Mouse (Mus musculus): ENCODE data around the gene Mdh1. TPM values are rescaled to one million over a fixed set of nuclear protein-coding genes. Genes with fewer than 3 reads are reported as not detected.

Mdh1 gene
- polyA plus RNA-seq, 1 experiment from 2014 or later, result 1,858 TPM

DNA sequence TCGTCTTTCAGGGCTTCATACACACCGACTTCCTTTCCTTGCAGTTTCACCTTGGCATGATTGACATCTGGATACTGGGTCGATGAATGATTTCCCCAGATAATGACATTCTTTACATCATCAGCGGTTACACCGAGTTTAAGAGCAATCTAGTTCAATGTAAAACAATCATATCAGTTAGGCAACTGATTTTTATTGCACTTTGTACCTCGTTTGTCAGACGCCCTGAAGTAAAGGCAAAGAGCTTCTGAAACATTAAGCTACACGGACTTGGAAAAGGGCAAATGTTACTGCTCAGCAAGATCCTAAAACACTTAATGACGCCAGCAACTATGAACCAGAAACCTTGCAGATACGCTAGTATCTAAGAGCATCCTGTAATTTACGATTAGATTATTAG is 12.4 kb downstream of the Mdh1 start:
- no peak for ATAC-seq (ENCODE audit: insufficient number of reproducible peaks, insufficient read depth, low FRiP score, low read depth)
- Histone ChIP-seq H3K4me3 (ENCODE audit: control insufficient read depth in 1 of 2, insufficient read depth in 1 of 2, low read depth in 1 of 2, low read length in 2 of 2) (no peak overlapping the region), H3K4me1 (ENCODE audit: control insufficient read depth in 2 of 2, insufficient read depth in 2 of 2, low read length in 2 of 2) (peaks cover 8 to 17% of the 10 kb centered on the region in 2 experiments), H3K27me3 (ENCODE audit: control insufficient read depth, insufficient read depth, low read length) (no peaks in the 10 kb centered on the region), H3K9ac (ENCODE audit: low read length) (no peak overlapping the region), H3K36me3 (ENCODE audit: control insufficient read depth, insufficient read depth, low read length) (peaks cover 85% of the 10 kb centered on the region), H3K27ac (replicated peaks in 1 of 2; ENCODE audit: control insufficient read depth in 1 of 2, insufficient read depth in 1 of 2, low read depth in 2 of 2, low read length in 2 of 2) (no peak overlapping the region), H3K4me2 (ENCODE audit: low read length) (no peak overlapping the region), H3K9me3 (ENCODE audit: control insufficient read depth, low read length) (no peaks in the 10 kb centered on the region)
- 78% methylated on average over 11 of the region's 11 CpGs for WGBS

DNA sequence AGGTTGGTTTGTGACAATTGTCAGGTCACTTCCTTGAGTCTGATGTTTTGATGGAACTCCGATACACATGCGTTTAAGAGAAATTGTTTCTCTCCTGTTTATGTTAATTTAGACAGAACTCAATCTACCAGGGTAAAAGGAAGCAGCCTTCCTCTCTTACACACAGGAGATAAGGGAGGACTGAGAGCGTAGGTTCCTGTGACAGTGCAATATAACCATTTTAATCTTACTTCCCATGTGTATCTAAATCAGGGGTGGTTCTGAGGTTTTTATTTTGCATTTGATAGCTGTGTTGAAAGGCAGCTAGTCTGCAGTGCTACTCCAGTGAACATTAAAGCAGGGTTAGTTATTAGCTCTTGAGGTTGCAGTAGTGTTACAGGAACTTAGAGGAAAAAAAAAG is 20.1 kb downstream of the Mdh1 start:
- Histone ChIP-seq H3K4me1 (ENCODE audit: control insufficient read depth in 2 of 2, insufficient read depth in 2 of 2, low read length in 2 of 2) (no peaks in the 10 kb centered on the region), H3K9me3 (ENCODE audit: control insufficient read depth, low read length) (no peaks in the 10 kb centered on the region), H3K27ac (replicated peaks in 1 of 2; ENCODE audit: control insufficient read depth in 1 of 2, insufficient read depth in 1 of 2, low read depth in 2 of 2, low read length in 2 of 2) (no peak overlapping the region), H3K4me2 (ENCODE audit: low read length) (no peak overlapping the region), H3K36me3 (ENCODE audit: control insufficient read depth, insufficient read depth, low read length) (peaks cover 17% of the 10 kb centered on the region), H3K27me3 (ENCODE audit: control insufficient read depth, insufficient read depth, low read length) (no peaks in the 10 kb centered on the region), H3K4me3 (ENCODE audit: control insufficient read depth in 1 of 2, insufficient read depth in 1 of 2, low read depth in 1 of 2, low read length in 2 of 2) (no peak overlapping the region), H3K9ac (ENCODE audit: low read length) (no peak overlapping the region)
- WGBS, result 54% methylated on average over 3 of the region's 3 CpGs
- ATAC-seq (ENCODE audit: insufficient number of reproducible peaks, insufficient read depth, low FRiP score, low read depth), result no peak

GRCm38 (mm10) chr11:21550222-21551173 is 21.7 kb downstream of the Mdh1 start:
- H3K9ac ChIP-seq (ENCODE audit: low read length), result no peak overlapping the region
- H3K4me2 ChIP-seq (ENCODE audit: low read length), result no peak overlapping the region
- H3K9me3 ChIP-seq (ENCODE audit: control insufficient read depth, low read length), result no peaks in the 10 kb centered on the region
- no peak for ATAC-seq (ENCODE audit: insufficient number of reproducible peaks, insufficient read depth, low FRiP score, low read depth)
- 84% methylated on average over 12 of the region's 12 CpGs for WGBS
- no peaks in the 10 kb centered on the region for H3K4me1 ChIP-seq (ENCODE audit: control insufficient read depth in 2 of 2, insufficient read depth in 2 of 2, low read length in 2 of 2)
- no peak overlapping the region for H3K27ac ChIP-seq (replicated peaks in 1 of 2; ENCODE audit: control insufficient read depth in 1 of 2, insufficient read depth in 1 of 2, low read depth in 2 of 2, low read length in 2 of 2)
- H3K36me3 ChIP-seq (ENCODE audit: control insufficient read depth, insufficient read depth, low read length), result peaks cover 6% of the 10 kb centered on the region; the same call in 1 of the 2 replicates
- no peaks in the 10 kb centered on the region for H3K27me3 ChIP-seq (ENCODE audit: control insufficient read depth, insufficient read depth, low read length)
- no peak overlapping the region for H3K4me3 ChIP-seq (ENCODE audit: control insufficient read depth in 1 of 2, insufficient read depth in 1 of 2, low read depth in 1 of 2, low read length in 2 of 2)

DNA sequence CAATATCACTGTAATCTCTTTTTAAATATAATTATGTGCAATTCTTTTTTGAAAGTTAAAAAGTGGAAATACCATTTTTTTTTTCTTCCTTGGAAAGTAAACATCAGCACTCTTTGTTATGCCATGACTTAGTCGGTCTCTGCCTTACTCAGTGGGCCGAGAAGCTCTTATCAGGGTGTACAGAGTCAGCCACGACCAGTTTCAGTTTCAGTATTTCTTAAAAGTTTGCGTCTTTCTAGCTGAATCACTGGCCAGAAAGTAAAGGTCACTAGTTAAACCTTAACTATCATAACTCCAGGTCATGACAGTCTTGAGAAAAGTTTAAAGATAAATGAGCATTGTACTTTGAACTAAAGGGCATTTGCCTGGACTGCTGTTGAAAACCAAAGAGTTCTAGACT is 22.4 kb downstream of the Mdh1 start:
- Histone ChIP-seq H3K27ac (replicated peaks in 1 of 2; ENCODE audit: control insufficient read depth in 1 of 2, insufficient read depth in 1 of 2, low read depth in 2 of 2, low read length in 2 of 2) (no peak overlapping the region), H3K36me3 (ENCODE audit: control insufficient read depth, insufficient read depth, low read length) (no peaks in the 10 kb centered on the region; the same call in 1 of the 2 replicates), H3K4me2 (ENCODE audit: low read length) (no peak overlapping the region), H3K9ac (ENCODE audit: low read length) (no peak overlapping the region), H3K4me1 (ENCODE audit: control insufficient read depth in 2 of 2, insufficient read depth in 2 of 2, low read length in 2 of 2) (no peaks in the 10 kb centered on the region), H3K27me3 (ENCODE audit: control insufficient read depth, insufficient read depth, low read length) (no peaks in the 10 kb centered on the region), H3K4me3 (ENCODE audit: control insufficient read depth in 1 of 2, insufficient read depth in 1 of 2, low read depth in 1 of 2, low read length in 2 of 2) (no peak overlapping the region), H3K9me3 (ENCODE audit: control insufficient read depth, low read length) (no peaks in the 10 kb centered on the region)
- 49% methylated on average over 4 of the region's 4 CpGs for WGBS
- ATAC-seq (ENCODE audit: insufficient number of reproducible peaks, insufficient read depth, low FRiP score, low read depth), result no peak

- no peak overlapping the region for H3K4me3 ChIP-seq (ENCODE audit: control insufficient read depth in 1 of 2, insufficient read depth in 1 of 2, low read depth in 1 of 2, low read length in 2 of 2)
- no peaks in the 10 kb centered on the region for H3K27me3 ChIP-seq (ENCODE audit: control insufficient read depth, insufficient read depth, low read length)
- 83% methylated on average over 2 of the region's 2 CpGs for WGBS
- no peaks in the 10 kb centered on the region for H3K36me3 ChIP-seq (ENCODE audit: control insufficient read depth, insufficient read depth, low read length)
- no peak overlapping the region for H3K9ac ChIP-seq (ENCODE audit: low read length)
- H3K27ac ChIP-seq (replicated peaks in 1 of 2; ENCODE audit: control insufficient read depth in 1 of 2, insufficient read depth in 1 of 2, low read depth in 2 of 2, low read length in 2 of 2), result no peak overlapping the region
- ATAC-seq (ENCODE audit: insufficient number of reproducible peaks, insufficient read depth, low FRiP score, low read depth), result no peak
- no peak overlapping the region for H3K4me2 ChIP-seq (ENCODE audit: low read length)
- no peaks in the 10 kb centered on the region for H3K4me1 ChIP-seq (ENCODE audit: control insufficient read depth in 2 of 2, insufficient read depth in 2 of 2, low read length in 2 of 2)
- H3K9me3 ChIP-seq (ENCODE audit: control insufficient read depth, low read length), result no peaks in the 10 kb centered on the region
Observed at GRCm38 (mm10) chr11:21549052-21549451, 23.1 kb downstream of the Mdh1 start.

DNA sequence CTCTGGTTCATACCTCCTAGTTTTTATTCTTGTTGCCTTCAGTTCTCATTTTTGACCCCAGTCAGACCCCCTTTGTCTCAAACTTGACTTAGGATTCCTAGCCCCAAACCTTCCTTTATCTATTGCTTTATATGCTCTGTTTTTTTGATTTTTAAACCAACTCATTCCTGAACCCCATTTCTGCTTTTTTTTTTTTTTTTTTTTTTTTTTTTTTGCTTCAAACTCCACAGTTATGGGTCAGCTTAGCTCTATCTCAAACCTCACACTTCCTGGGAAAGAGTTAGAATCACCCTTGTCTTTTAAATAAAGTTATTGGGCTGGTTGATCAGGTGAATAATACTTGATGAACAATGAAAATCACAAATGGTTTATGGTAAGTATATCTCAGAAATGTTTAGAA is 24.6 kb downstream of the Mdh1 start:
- no peak overlapping the region for H3K4me2 ChIP-seq (ENCODE audit: low read length)
- H3K4me1 ChIP-seq (ENCODE audit: control insufficient read depth in 2 of 2, insufficient read depth in 2 of 2, low read length in 2 of 2), result no peaks in the 10 kb centered on the region
- H3K27me3 ChIP-seq (ENCODE audit: control insufficient read depth, insufficient read depth, low read length), result no peaks in the 10 kb centered on the region
- no peak overlapping the region for H3K9ac ChIP-seq (ENCODE audit: low read length)
- no peaks in the 10 kb centered on the region for H3K9me3 ChIP-seq (ENCODE audit: control insufficient read depth, low read length)
- no peak overlapping the region for H3K4me3 ChIP-seq (ENCODE audit: control insufficient read depth in 1 of 2, insufficient read depth in 1 of 2, low read depth in 1 of 2, low read length in 2 of 2)
- ATAC-seq (ENCODE audit: insufficient number of reproducible peaks, insufficient read depth, low FRiP score, low read depth), result no peak
- no peaks in the 10 kb centered on the region for H3K36me3 ChIP-seq (ENCODE audit: control insufficient read depth, insufficient read depth, low read length)
- no peak overlapping the region for H3K27ac ChIP-seq (replicated peaks in 1 of 2; ENCODE audit: control insufficient read depth in 1 of 2, insufficient read depth in 1 of 2, low read depth in 2 of 2, low read length in 2 of 2)

GRCm38 (mm10) chr11:21546671-21547070 is 25.5 kb downstream of the Mdh1 start:
- Histone ChIP-seq H3K27me3 (ENCODE audit: control insufficient read depth, insufficient read depth, low read length) (no peaks in the 10 kb centered on the region), H3K36me3 (ENCODE audit: control insufficient read depth, insufficient read depth, low read length) (no peaks in the 10 kb centered on the region), H3K9me3 (ENCODE audit: control insufficient read depth, low read length) (no peaks in the 10 kb centered on the region), H3K27ac (replicated peaks in 1 of 2; ENCODE audit: control insufficient read depth in 1 of 2, insufficient read depth in 1 of 2, low read depth in 2 of 2, low read length in 2 of 2) (no peak overlapping the region), H3K4me1 (ENCODE audit: control insufficient read depth in 2 of 2, insufficient read depth in 2 of 2, low read length in 2 of 2) (no peaks in the 10 kb centered on the region), H3K4me2 (ENCODE audit: low read length) (no peak overlapping the region), H3K9ac (ENCODE audit: low read length) (no peak overlapping the region), H3K4me3 (ENCODE audit: control insufficient read depth in 1 of 2, insufficient read depth in 1 of 2, low read depth in 1 of 2, low read length in 2 of 2) (no peak overlapping the region)
- WGBS, result 38% methylated on average over 1 of the region's 1 CpGs
- no peak for ATAC-seq (ENCODE audit: insufficient number of reproducible peaks, insufficient read depth, low FRiP score, low read depth)

- Histone ChIP-seq H3K4me3 (ENCODE audit: control insufficient read depth in 1 of 2, insufficient read depth in 1 of 2, low read depth in 1 of 2, low read length in 2 of 2) (no peak overlapping the region), H3K36me3 (ENCODE audit: control insufficient read depth, insufficient read depth, low read length) (no peaks in the 10 kb centered on the region), H3K9ac (ENCODE audit: low read length) (no peak overlapping the region), H3K27me3 (ENCODE audit: control insufficient read depth, insufficient read depth, low read length) (no peaks in the 10 kb centered on the region), H3K4me2 (ENCODE audit: low read length) (no peak overlapping the region), H3K4me1 (ENCODE audit: control insufficient read depth in 2 of 2, insufficient read depth in 2 of 2, low read length in 2 of 2) (no peaks in the 10 kb centered on the region), H3K27ac (replicated peaks in 1 of 2; ENCODE audit: control insufficient read depth in 1 of 2, insufficient read depth in 1 of 2, low read depth in 2 of 2, low read length in 2 of 2) (no peak overlapping the region), H3K9me3 (ENCODE audit: control insufficient read depth, low read length) (no peaks in the 10 kb centered on the region)
- ATAC-seq (ENCODE audit: insufficient number of reproducible peaks, insufficient read depth, low FRiP score, low read depth), result no peak
Observed at GRCm38 (mm10) chr11:21545951-21546350, 26.2 kb downstream of the Mdh1 start.
